Mouse (Mus musculus): Measurements from ENCODE around the gene Rogdi.

Rogdi gene

DNA sequence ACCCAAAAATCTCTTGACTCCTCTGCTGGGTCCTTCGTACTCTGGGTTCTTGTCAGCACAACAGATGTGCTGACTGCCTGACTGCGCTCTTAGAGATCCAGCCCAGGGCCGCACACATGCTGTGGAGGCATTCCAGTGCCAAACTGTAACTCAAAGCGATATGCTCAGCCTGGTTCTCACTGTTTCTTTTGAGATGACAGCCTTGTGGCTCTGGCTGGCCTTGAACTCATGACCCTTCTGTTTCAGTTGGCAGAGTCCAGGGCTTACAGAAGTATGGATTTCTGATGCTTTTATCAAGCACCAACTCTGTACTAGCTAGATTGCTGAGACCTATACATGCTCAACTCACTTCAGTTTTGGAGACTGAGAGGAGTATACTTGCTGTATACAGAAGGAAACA is 20.1 kb downstream of the Rogdi start:
- no peak for ATAC-seq (ENCODE audit: low TSS enrichment)

DNA sequence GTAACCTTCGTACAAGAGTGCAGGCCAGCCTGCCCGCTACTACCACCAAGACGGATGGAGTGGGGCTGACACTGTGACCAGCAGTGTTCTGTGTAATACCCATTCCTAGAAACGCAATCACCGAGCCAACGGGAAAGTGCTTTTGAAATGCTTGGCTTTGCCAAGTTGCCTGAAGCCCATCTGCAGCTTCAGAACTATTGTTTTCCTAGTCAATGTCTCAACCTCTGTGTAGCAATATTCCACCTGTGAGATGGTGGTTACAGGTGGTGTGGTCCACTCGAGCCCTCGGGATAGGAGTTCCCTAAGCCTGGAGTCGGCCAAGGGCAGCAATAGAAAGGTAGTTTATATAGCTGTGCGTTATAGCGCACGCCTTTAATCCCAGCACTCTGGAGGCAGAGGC is 28.6 kb downstream of the Rogdi start:
- ATAC-seq (ENCODE audit: low TSS enrichment): no peak

DNA sequence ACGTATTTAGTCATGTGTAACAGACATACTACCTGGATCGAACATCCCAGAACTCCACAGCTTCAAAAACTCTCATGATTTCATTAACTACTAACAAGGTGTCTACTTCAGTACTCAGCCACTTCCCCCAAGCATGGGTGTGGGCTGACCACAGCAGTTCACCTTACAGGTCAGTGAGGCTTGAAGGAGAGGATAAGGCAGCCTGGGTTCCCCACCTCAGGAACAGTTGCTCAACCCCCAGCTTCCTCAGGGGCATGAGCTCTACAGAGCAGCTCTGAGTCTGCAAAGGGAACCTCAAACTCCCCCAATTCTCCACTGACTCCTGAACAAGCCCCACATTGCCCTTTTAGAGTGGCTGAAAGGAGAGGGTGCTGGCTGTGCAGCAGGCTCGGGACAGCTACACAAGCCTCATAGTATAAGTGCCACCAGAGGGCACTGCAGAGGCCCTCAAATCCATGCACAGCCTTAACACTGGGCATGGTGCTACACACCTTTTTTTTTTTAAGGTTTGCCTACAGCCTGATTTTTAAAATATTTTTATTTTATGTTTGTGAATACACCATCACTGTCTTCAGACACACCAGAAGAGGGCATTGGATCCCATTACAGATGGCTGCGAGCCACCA is 33.5 kb downstream of the Rogdi start:
- ATAC-seq (ENCODE audit: low TSS enrichment): peak; percentile 39; the same call in 1 of the 2 replicates

DNA sequence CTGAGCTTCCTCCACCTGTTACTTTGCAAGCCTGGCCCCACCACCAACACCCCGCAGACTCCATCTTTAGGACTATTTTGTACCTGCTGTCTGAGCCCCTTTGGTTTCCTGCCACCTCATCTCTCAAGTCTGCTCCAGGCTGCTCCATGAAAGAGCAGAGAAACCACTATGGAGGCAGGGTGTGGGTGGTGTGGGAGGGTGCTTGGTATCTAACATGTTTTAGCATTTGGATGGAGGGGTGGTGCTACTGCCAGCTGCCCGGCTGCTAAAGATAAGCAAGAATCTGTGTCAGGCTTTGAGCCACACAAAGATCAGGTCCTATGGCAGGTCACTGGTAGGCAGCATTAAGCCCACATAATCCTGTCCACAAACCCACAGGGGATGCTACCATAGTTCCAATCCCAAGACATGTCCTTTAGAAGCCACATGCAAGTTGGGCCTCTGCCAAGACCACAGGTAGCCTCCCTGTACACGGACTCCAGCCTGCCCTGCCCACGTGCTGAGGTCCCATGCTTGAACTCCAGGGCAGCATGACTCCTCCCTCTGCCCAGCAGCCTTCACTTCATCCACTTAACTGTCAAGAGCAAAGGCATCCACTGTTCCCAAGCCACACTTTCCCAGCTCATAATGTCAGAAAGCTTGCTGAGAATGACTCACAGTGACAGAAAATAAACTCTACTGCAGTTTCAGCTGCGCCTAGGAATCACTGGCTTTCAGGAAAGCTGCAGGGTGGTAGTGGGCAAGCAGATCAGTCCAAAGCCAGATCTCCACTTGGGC is 34.9 kb downstream of the Rogdi start:
- ATAC-seq (ENCODE audit: low TSS enrichment): peak; percentile 72

DNA sequence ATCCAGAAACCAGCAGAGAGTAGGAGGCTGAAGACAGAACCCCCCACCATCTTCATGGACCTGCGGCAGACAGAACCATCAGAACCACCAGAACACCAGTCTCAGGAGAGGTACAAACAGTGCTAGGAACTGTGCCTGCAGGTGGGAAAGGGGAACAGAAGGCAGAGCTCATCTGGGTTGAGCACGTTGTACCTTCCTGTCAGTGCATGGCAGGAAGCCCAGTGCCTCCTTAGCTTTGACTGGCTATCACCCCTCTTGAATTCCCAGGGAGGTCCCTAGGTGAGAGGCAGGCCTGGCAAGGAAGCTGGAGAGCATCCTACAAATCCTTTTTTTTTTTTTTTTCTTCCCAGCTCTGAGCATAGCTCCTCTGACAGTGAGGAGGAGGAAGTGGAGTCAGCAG is 37.2 kb downstream of the Rogdi start:
- peak; percentile 53 for ATAC-seq (ENCODE audit: low TSS enrichment)

DNA sequence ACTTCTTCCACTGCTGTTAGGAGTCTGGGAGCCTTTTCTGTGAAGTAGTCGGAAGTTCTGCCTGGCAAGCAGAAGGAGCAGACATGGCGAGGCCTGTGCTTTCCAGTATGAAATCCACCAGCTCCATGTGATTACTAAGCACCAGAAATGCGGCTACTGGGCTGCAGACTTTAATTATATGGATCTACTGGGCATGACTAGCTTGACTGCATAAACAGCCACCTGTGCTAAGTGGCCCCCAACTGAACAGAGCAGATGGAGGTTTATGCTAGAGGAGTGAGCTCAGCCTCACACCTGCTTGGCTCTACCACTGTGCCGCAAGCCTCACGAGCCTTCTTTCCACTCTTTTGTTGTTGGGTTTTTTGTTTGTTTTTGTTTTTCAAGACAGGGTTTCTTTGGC is 38.8 kb downstream of the Rogdi start:
- no peak for ATAC-seq (ENCODE audit: low TSS enrichment)

DNA sequence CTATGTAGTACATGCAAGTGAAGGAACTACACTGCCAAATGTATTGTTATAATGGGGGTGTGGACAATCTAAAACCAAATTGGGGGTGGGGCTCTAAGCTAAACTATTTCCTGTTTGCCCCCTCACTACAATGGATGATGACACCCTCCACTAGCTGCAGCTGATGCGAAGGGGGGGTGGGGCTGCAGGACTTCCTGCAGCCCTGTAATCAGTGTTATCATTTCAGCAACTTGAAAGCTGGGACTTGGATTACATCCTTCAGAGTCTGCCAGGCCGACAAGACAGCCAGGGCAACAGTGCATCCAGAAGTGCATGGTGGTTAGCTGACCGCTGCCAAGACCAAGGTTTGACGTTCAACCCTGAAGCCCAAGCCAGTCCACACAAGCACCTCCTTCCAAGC is 41.7 kb downstream of the Rogdi start:
- no peak for ATAC-seq (ENCODE audit: low TSS enrichment)

DNA sequence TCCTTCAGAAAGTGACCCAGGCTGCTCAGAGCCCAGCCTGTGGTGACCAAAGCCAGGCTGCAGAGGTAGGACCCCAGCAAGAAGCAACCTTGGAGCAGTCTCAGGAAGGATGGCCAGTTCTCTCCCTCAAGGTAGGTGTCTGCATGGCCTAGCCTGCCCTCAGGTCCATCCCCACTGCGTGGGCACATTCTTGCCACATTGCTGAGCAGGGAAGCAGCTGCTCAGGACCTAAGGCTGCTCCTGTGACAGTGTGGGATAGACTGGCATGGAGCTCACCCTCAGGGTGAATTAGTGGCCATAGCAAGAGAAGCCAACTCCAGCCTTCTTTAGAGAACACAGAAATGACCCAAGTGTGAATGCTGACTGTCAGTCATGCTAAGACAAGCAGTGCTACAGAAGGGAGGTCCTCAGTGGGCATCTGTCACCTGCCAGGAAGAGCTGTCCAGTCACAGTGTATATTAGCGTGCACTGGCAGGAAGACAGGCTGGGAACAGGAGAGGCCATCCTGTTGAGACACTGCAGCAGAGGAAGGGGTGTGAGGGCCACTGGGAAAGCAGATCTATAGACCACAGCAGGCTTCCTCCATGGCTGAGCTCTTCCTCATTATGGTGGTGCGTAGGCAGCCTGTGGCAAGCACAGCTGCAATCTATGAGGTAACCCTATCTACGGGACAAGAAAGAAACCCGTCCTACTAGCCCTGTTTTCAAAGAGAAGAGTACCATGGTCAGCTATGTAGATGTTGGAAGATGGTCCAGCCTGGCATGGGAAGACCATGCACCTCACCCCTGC is 44.1 kb downstream of the Rogdi start:
- no peak for ATAC-seq (ENCODE audit: low TSS enrichment)

DNA sequence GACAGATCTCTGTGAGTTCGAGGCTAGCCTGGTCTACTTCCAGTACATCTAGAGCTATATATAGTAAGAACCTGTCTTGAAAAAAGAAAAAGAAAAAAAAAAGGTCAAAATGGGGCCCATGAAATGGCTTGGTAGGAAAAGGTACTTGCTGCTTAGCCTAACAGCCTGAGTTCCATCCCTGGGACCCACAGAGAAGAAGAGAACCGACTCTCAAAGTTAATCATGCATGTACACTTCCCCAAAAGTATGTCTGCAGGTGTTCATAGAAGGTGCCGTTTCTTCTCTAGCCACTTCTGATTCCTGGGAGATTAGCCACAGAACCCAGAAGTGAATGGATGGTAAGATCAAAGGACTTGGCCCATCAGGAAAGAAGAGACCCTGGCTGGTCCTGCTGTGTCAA is 44.9 kb downstream of the Rogdi start:
- ATAC-seq (ENCODE audit: low TSS enrichment): no peak

DNA sequence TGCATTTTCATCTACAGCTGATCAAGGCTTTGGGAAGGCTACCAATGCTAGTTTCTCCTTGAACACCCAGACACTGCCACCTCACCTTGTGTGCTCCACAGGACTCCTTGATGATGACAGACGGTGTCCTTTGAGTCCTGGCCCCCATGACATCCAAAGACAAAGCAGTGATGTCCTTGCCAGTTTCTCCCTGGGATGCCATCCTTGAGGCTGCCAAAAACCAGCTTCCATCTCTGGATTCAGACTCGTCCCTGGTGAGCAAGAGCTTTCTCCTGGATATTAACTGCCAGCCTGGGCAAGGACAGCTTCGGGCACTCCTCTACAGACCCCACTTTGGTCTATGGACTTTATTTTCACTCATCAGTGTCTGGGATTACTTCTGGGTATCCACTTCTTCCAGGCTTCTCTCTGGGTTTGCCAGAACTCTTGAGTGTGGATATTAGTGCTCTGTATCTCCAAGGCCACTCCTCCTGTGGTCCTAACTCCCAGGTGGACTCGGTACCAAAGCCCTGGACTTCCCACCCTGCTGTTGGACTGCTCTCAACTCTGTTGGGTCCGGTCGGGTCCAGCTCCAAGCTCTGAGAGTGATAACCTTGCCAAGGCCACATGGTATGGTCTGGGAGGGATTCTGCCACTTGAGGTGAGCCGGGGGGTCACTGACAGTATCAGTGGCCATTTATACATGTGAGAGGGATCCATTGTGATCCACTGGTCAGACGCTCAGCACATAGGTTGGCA is 47.8 kb downstream of the Rogdi start:
- no peak for ATAC-seq (ENCODE audit: low TSS enrichment)

DNA sequence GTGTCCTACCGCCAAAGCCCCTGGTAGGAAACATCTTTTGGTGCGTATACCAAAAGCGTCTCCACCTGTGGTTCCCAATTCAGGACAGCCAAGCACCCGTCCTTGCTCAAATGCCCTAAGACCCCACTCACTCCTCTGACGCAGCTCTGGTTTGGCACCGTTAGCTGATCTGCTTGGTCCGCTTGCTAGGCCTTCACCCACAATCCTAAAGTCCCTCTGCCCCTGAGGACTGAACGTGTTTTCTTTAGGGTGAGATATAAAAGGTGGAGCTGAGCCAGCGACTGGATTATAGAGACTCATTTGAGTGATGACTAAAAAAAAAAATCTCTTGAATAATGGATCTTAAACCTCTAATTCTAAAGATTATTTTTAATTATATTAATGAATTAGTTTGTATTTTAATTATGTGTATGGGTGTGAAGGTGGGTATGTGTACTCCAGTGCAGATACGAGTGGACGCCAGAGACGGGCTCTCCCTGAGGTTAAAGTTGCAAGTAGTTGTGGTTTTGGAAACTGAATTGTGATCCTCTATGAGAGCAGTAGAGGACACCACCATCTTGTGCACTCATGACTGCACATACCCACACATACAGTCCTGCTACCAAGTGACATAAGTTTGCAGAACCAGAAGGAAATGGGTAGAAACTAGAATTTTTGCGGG is 48.5 kb downstream of the Rogdi start:
- peak; percentile 11 for ATAC-seq (ENCODE audit: low TSS enrichment)

DNA sequence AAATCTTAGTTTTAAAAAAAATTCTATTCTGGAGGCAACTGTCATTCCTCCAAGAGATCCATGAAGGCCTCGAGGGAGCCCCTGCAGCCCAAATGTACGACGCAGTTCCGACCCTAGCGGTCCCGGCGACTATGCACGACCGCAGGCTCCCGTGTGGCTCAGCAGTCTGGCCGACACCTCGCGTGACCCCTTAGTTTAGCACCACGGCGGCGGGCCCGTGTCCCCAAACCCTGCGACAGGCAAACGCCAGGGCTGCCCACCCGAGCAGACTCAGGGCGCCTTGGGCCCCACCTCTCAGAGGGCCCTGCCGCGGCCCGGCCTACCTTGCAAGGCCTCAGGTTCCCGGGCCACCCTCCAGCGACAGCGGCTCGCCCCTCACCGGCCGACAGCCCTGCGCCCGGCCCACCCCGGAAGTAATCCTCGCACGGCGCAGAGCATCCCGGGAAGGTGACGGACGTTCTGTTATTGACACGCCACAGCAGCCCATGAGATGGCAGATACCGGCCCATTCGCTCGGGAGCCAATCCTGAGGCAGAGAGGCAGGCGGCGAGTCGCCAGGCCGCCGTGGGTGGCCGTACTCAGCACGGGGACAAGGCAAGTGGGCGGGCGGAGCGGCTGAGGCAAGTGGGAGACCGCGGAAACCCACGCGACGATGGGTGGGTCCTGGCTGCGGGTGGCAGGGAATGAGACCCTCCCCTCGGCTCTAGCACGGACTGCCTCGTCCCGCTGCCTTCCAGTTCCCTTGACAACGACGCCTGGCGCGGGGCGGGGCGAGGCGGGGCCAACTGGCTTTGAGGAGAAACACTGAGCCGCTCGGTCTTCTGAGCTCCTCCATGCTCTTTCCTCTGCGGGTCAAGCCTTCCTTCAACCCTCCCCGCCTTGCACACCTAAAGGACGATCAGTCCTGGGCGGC is 49.3 kb downstream of the Rogdi start, which contains the start of gene Anks3:
Gene Anks3, minus strand, starts transcription at position 409 of the 913 bp plus-strand sequence.
- peak; percentile 96 for ATAC-seq (ENCODE audit: low TSS enrichment)

DNA sequence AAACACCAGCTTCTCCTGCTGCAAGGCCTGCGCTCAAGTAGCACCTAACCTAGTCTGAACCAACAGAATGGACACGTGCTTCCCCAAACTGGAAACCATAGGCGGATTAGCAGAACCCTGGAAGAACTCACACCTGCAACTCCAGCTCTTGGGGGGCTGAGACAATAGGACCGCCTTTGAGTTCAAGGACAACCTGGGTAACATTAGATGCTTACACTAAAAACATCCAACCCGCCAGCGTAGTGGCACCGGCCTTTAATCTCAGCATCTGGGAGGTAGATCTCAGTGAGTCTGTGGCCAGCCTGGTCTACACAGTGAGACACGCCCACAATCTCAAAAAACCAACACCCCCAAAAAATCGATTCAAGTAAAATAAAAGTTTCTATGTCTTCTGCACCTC is 50.0 kb downstream of the Rogdi start:
- ATAC-seq (ENCODE audit: low TSS enrichment): no peak

DNA sequence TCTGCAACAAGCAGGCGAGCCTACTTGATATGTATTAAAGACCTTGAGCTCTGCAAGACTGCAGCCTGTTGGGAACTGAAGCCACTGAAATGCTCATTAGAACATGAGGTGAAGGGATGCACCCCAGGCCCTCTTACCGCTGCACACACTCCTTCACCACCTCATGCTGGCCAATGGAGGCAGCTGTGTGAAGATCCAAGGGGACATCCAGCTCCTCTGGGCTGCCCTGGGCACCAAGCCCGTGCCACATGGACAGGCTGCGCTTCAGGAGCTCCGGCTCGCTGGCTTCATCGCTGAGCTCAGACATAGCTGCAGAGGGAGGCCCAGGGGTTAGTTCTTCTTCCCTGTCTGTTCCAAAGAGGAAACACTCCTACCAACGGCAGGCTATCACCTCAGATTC is 53.1 kb downstream of the Rogdi start:
- ATAC-seq (ENCODE audit: low TSS enrichment): no peak

All from frontal cortex, adult (tissue).